Mouse (Mus musculus): ENCODE data around the gene Zfp39. TPM values are rescaled to one million over a fixed set of nuclear protein-coding genes. Genes with fewer than 3 reads are reported as not detected.

The Zfp39 gene
- 1 to 10 TPM; 3.1 to 3.2 TPM for total RNA-seq (2021)
- long read RNA-seq, experiment 1, partial matches to known transcripts = 0 of 1 reads
- long read RNA-seq, experiment 1, other reads (novel, unspliced or antisense) = 0 of 1 reads
- long read RNA-seq, experiment 2 = 0 reads

DNA sequence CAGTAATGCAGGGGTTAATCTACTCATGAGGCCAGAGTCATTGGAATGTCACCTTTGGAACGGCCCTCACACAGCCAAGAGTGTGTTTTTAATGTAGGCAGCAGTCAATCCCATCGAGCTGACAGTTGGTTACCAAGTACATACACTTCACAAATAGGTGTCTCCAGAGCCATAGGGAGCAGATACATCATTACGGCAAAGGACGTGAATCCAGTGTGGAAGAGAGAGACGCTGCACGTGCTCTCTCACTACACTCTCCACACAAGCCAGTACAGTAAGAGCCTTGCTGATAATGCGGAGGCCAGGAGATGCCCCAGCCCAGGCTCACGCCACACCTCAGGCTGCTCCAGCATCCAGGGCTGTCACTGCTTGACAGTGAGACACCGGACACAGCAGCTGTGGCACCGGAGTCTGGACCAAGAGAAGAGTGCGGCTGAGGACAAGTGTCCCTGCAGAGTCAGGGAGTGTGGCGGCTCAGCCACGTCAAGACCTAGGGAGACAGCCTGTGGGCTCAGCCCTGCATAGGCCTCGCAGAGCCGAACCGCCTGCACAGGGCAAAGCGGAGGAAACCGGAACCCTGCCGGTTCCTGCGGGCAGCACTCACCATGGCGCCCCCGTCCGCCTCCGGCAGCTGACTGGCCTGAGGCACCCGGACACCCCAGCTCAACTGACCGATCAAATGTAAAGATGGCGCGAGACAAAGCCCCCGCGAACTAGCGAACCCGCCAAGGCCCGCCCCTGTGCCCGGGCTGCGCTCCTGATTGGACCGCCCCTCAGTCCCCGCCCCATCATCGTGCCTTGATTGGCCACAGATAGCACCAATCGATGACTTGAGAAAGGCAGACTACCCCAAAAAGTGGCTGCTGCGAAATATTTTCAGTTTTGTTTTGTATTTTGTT, at the start of gene Zfp39:
Gene Zfp39, minus strand, starts transcription at position 715 of the 899 bp plus-strand sequence.
- peak; percentile 97 for DNase-seq

DNA sequence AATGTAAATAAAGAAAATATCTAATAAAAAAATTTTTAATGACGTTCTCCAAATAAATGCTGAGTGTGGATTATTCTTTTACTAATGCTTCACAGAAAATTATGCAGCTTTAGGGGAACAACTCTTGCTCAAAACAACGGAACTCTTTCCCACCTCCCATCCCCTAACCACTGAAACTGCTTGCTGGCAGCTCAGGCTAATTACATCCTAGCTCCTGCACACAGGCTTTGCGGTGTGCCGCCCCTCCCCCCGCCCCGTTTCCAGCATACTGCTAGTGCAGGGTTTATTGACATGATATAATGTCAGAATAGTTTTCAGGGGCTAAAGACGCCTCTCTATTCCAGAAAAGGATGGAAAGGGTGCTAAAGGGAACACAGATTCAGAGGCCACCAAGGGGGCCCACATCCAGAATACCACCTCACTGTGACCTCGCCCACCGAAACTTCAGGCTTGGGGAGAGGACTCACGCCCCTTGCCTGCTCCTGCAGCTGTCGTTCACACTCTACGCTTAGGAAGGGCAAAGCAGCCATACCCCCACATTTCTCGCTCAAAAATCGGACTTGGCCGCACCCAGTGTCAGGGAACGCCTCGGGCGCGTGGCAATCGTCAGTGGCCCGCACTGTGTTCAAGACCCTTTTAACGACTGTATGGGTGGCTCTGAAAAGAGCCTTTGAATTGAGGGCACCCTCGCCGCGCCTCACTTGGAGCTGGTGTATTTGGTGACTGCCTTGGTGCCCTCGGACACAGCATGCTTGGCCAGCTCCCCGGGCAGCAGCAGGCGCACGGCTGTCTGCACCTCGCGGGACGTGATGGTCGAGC, 49.5 kb upstream of the Zfp39 start:
- peak; percentile 24 to 30 for DNase-seq

DNA sequence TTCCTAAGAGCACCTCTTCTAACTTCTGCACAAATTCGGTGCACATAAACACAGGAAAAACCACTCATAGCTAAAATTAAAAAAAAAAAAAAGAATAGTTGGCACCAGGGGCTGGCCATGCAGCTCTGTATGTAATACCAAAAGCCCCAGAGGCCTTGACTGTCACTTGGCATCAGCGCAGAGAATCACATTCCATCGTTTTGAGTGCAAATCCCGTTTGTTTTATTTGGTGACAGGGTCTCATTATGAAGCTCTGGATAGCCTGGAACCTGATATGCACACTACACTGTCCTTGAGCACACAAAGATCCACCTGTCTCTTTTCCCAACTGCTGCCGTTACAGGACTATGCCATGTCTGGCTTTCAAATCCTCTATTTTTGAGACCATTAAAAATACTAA, 47.2 kb upstream of the Zfp39 start:
- no peak for DNase-seq

DNA sequence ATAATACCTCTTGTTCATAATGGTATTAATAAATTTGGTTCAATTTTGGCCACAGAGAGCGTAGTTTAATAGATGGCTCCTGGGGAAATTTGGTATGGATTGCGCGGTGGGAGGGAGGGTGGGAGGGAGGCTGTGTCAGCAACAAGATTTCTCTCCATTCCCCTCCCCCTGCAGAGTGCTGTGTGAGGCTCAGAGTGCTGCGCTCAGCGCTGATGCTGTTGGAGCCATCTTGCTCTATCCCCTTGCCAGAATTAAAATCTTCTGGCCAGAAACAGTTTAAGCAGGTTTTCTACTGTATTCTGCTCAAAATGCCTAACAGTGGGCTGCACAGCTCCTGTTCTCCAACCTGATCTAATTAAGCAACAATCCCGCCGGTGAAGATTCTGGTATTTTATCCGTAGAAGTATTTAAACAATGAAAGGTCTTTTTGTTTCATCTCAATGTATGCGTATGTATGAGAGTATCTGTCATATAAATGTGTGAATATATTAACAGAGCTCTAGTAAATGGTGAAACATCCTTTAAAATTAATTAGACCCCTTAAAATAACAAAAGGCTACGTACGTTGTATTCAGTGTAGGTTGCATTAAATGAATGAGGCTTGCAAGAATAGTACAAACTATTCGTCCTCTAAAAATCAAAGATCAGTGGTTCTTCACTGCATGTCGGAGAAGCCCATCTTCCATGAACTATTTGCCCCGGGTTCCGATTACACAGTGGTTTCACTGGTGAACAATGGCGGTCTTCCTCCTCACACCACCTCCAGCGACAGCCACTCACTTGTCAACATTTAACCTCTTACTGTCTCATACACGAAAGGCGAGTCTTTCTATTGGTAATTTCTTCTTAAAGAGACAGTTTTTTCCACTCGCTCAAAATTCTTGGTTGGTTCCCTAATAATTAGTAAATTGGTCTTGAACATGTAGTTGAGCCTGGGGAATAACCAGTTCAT, 45.7 kb upstream of the Zfp39 start:
- no peak for DNase-seq

DNA sequence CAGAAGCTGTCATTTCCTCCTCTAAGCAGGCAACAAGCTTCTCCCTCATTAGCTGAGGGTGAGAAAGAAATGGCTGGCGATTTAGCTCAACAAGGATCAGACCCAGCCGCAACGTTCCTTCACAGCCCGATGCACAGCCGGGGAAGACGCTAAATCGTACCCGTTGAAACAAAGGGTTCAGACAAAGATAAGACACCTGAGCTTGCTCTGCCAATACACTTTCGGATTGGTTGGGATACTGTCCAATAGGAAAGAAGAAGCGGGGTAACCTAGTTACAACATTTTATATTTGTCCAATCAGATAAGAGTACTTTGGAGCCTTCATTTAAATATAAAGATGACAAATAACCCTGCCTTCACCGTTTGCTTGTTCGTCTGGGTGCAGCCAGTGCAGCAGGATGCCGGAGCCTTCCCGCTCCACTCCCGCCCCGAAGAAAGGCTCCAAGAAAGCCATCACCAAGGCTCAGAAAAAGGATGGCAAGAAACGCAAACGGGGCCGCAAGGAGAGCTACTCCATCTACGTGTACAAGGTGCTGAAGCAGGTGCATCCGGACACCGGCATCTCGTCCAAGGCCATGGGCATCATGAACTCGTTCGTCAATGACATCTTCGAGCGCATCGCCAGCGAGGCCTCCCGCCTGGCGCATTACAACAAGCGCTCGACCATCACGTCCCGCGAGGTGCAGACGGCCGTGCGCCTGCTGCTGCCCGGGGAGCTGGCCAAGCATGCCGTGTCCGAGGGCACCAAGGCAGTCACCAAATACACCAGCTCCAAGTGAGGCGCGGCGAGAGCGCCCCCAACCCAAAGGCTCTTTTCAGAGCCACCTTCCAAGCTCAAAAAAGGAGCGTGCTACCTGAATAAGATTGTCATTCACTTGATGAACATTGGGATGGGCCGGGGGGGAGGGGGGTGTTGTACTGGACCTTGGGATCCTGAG, 44.8 kb upstream of the Zfp39 start, which contains the start of gene Hist3h2ba:
Gene Hist3h2ba, plus strand, starts transcription at position 379 of the 938 bp plus-strand sequence.
- peak; percentile 48 to 60 for DNase-seq

DNA sequence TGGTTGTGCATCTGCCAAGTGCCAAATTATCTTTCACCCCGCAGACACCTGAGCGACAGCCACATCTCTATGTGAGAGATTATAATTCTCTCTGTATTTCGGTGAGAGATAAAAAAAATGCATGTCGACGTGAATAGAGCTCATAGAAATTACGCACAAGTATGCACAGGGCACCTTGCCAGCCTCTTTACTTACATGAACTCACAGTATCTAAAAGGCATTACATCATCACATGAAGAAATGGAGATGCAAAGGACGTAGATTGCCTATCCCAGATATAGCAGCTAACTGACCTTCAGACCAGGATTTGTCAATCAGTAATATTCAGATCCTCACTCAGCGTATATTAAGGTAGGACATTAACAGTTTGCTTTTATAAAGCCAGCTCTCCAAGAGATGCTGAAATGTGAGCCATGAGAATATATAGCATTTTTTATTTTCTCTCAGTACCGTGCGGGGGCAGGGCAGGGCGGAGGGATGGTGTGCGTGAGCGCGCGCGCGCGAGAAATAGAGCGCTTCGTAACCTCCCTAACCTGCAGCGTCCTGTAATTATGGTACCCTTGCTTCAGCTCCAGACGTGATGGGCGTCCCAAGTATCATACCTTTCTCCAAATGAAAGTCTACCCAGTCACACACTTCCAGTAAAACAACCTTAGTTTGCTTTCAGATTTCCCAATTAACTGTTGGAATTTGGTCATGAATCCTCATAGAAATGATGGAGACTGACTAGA, 43.9 kb upstream of the Zfp39 start:
- no peak for DNase-seq

DNA sequence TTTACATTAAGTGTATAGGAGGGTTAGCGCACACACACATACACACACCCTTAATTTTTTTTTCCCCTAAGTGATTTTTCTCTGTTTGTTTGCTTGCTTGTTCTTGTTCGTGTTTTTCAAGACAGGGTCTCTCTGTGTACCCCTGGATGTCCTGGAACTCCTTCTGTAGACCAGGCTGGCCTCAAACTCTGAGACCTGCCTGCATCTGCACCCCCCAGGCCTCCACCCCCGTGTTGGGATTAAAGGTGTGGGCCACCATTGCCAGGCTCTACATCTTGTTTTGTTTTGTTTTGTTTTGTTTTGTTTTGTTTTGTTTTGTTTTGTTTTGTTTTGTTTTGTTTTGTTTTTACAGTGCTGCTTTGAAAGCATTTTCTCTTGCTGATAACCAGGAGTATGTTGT, 43.3 kb upstream of the Zfp39 start:
- DNase-seq = no peak

DNA sequence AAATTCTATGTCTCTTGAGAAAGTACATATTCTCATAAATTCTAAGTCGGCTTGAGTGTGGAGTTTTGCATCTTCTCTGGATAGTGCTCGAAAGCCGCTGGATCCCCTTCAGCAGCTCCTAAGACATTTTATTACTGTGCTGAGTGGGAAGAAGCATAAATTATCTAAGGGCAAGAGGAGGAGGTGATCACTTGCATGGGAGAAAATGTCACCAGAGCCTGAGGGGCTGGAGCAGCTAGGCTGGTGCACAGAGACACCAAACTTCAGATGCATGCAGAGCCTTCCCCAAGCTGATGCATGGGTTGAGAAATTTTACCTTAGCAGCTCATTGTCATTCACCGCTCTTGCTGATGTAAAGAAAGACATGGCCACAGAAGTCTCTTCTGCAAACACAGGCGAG, 40.1 kb upstream of the Zfp39 start:
- DNase-seq = no peak

DNA sequence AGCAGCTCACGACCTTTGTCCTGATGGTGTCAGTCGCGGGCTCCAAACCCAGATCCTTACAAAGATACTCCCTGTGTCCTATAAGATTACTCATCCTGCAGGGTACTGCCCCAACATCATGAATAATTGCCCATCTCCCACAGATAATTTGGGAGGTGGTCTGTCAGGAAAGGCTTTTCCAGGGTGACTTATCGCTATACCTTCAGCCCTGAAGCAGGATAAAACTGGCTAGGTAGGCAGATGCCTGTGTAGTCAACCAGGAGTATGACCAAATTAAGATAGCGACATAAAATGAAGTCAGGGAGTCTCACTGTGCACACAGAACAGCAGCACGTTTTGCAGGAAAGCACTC, 35.0 kb upstream of the Zfp39 start:
- DNase-seq = no peak

DNA sequence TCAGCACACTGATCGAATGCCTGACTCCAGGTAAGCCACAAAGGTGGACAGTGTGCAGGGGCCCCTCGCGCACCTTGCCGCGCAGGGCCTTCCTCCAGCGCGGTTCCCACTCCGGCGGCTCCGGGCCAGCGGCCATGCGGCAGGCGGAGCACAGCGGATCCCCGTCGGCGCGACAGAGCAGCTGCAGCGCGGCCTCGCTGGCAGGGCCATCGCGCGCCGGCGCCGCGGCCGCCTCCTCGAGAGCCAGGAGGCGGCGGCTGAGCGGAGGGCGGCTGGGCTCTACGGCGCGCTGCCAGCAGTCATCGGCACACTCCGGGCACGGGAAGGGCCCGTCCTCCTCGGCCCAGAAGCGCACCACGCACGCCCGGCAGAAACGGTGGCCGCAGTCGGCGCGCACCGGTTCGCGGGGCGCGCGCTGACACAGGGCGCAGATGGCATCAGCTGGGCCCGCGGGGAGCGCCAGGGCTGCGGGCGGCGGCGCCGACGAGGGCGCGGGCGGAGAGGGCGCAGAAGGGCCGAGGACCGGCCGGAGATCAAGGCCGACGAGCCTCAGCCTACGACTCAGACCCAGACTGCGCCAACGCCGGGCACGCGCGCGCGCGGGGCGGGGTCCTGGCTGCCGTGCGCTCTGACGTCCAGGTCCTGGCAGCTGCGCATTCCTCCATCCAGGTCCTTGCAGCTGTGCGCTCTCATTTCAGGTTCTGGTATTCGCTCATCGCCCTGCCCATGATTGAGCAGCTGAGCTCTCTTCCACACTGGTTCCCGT, 34.5 kb upstream of the Zfp39 start, which contains the start of gene Rnf187:
Gene Rnf187, minus strand, starts transcription at position 595 of the 766 bp plus-strand sequence.
- DNase-seq = peak; percentile 95 to 96

DNA sequence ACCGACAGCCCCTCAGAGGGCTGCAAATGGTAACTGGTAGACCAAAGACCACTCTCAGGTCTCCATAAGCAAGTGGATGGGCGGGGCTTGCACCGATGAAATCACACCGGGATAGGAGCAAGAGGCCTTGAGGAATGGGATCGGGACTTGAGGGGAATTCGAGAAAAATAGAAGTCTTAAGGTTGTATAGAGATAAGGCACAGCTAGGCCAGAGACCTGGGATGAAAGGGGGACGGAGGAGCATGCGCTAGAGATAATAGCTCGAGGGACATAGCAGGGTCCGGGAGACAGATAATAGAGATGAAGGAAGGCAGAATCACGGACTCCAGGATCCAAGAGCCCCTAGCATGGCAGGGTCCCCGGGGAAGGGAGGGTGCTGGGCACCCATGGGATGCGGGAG, 33.9 kb upstream of the Zfp39 start:
- peak; percentile 30 to 39 for DNase-seq

DNA sequence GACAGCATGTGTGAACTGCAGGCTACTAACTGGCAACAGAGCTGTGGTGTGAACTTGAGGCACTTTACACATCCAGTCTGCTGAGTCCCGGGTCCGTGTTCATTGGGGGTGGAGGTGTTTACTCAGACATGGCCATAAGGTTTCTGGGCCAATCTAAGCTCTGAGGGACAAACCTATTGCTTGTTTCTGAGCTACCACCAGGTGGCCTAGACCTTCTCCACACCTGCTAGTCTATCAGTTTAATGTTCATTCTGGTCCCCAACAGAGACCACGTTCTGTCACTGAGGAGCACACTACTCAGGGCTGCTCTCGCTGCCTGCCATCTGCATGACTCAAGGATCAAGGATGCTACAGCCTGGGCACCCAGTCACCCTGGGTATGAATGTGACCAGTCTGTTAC, 27.6 kb upstream of the Zfp39 start:
- no peak for DNase-seq

DNA sequence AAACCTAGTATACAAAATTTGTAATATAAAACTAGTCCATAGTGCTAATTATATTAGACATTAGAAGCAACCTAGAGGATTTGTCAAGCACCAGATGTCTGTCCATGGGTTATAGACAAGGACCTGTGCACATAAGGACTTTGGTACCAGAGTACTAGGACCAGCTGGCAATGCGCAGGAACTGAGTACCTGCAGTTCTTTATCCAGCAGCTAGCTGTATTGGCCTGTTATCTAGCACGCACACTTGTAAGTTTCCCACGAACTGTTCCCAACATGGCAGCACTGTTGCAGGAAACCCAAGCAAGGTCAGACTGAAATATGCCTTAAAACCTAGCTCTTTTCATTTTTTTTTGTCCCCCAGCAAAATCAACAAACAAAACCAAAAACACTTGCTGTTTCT, 26.2 kb upstream of the Zfp39 start:
- DNase-seq = no peak

DNA sequence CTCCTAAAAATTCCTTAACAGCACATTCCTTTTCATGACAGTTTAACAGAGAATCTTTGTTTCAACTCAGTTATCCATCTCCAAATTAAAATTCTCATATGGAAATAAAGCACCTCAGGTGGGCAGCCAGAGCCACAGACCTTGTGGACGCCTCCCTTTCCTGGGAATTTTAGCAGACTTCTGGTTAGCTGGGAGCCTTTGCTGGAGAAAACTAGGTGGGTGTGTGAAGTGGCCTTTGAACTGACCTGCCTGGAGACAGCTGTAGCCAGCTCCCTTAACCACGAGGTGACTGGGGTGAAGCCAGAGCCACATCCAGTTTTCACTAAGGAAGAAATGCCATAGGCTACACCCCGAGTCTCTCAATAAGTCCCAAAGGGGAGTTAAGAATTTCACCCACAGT, 25.6 kb upstream of the Zfp39 start:
- DNase-seq = no peak

DNA sequence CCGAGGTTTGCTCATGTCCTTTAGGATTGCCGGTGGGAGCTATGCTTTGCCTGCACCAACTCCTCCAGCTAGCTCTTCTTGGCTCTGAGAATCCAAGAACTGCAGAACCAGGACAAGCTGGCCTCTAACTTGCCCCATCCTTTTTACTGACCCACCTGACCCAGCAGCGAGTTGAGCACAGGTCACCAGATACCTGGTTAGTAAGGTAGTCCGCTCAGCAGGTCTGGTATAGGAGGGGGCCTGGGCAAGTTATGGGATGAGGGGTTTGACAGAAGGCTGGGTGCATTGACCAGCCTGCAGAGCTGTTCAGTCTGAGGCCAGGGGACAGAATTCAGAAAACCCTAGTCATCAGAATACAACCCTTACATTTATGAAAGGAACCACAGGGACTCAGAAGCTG, 25.0 kb upstream of the Zfp39 start:
- DNase-seq = no peak

DNA sequence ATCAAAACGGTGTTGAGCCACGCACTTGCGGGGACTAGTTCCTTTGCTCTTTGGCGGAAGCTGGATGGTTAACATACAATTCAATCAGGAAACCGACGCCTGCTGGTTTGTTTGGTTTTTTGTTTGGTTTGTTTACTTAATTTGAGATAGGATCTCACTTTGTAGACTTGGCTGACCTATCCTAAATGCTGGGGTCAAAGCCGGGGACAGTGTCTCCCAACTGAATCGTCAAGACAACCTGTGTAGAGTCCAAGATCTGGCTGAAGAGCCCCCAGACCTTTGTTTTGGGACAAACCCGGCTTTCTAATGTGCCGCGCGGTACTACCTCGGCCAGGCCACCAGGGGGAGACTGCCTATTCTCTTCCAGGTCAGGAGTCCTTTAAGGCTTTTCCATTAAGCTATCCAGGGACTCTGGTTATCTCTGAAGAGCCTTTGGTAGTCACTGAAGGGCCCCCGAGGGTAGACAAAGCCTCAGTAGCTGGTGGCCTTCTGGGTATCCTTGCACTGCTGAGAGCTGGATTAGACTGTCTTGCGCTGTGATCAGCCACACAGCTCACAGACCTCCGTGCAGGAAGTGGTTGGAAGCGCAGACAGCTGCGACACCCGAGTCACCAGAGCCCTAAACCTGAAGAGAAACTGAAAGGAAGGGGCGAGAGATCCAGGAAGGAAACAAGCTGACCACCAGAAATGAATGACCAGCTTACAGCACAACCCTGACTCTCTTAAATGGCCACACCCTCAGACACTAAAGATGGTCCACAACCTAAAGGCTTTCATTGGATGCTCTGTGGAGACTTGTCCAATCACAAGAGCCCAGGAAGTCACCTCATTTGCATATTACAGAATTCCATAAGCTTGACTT, 24.0 kb upstream of the Zfp39 start:
- peak; percentile 56 to 73 for DNase-seq

DNA sequence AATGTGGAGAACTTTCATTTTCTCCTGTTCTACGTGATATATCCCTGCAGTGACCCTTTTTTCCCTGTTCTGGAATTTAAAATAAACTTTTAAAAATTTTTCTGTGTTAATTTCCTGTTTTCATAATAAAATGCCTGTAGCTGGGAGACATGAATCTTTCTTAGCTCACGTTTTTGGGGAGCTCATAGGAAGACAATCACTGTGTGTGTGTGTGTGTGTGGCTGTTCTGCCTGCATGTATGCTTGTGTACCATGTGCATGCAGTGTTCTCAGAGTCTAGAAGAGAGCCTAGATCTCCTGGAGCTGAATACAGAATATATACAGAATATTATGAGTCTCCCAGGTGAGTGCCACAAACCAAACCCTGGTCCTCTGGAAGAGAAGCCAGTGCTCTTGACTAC, 23.0 kb upstream of the Zfp39 start:
- DNase-seq = no peak

DNA sequence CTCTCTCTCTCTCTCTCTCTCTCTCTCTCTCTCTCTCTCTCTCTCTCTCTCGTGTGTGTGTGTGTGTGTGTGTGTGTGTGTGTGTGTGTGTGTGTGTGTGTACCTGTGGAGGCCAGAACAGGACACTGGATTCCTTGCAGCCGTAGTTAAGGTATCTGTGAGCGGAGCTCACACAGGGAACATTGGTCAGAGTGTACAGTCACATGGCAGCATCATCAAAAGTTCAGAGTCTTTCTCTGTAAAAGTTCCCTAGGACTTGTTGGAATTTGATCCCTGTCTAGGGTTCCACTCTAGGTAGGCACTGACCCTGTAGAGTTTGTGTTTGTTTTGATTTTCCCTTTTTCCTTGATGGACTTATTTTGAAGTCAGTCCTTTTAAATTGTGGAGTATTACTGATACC, 22.6 kb upstream of the Zfp39 start:
- DNase-seq = no peak
